ENCODE assay signal across 23 mouse cellular contexts in genomic region chr11:118684665-118685064, GRCm38 (mm10).
DNase-seq lines count a peak whose midpoint lies in the region; ATAC-seq and TF ChIP-seq lines count a peak whose summit lies in the region.
"Had no signal": no experiment of that assay in that cellular context is flagged by ENCODE, and none has a peak within 500 bp of the region (broad histone marks: within the 10 kb centered on the region; RNA-seq: fewer than 3 reads in every experiment).

No protein-coding gene starts in this region.

- 77% methylated on average over 4 of the region's 4 CpGs for WGBS in hindbrain, embryonic 15.5 days
- 69% methylated on average over 4 of the region's 4 CpGs for WGBS in neural tube, embryonic 14.5 days

- no peaks in the 10 kb centered on the region for H3K36me3 ChIP-seq in hindbrain, embryonic 15.5 days
- no peaks in the 10 kb centered on the region for H3K36me3 ChIP-seq in neural tube, embryonic 14.5 days (ENCODE audit: control insufficient read depth, insufficient read depth, low read length)
- H3K36me3 ChIP-seq: embryonic facial prominence, embryonic 12.5 days; heart, embryonic 12.5 days; intestine, embryonic 15.5 days; liver, embryonic 12.5 days; midbrain, embryonic 12.5 days had no signal

- no peak for ATAC-seq in hindbrain, embryonic 15.5 days (ENCODE audit: low FRiP score, low read depth)
- no peak for ATAC-seq in neural tube, embryonic 14.5 days (ENCODE audit: low read depth)
- ATAC-seq: forebrain, embryonic 14.5 days; intestine, embryonic 15.5 days; liver, embryonic 12.5 days; liver, postnatal 0 days; Patski had no signal

- H3K9ac ChIP-seq in hindbrain, embryonic 15.5 days = no peak overlapping the region
- H3K9ac ChIP-seq in neural tube, embryonic 14.5 days (replicated peaks; ENCODE audit: low read depth, low read length) = no peak overlapping the region
- H3K9ac ChIP-seq: embryonic facial prominence, embryonic 12.5 days; heart, embryonic 12.5 days; intestine, embryonic 15.5 days; liver, embryonic 12.5 days; liver, postnatal 0 days; midbrain, embryonic 12.5 days had no signal

- H3K4me3 ChIP-seq in layer of hippocampus, adult 2 months = no peak overlapping the region
- no peak overlapping the region for H3K4me3 ChIP-seq in hindbrain, embryonic 15.5 days
- H3K4me3 ChIP-seq in neural tube, embryonic 14.5 days (ENCODE audit: low read depth, low read length) = no peak overlapping the region
- H3K4me3 ChIP-seq: embryonic facial prominence, embryonic 12.5 days; gastrocnemius, adult 2 months; heart, adult 2 months; heart, embryonic 12.5 days; intestine, embryonic 15.5 days; left cerebral cortex, adult 2 months; liver, embryonic 12.5 days; midbrain, embryonic 12.5 days had no signal

- DNase-seq in cerebellum, adult 9-11 months = peak; percentile 62
- no peak for DNase-seq in cerebellum, postnatal 36 days
- no peak for DNase-seq in layer of hippocampus, adult 2 months (ENCODE audit: low spot score in 2 of 2)
- no peak for DNase-seq in layer of hippocampus, postnatal 36 days
- DNase-seq in right cerebral cortex, adult 2 months (ENCODE audit: low spot score in 2 of 2) = no peak
- DNase-seq: gastrocnemius, adult 2 months; gastrocnemius, postnatal 36 days; heart, adult 2 months; kidney, adult 2 months; liver, postnatal 0 days; lung, postnatal 36 days; right cerebral cortex, postnatal 14 days had no signal

- no peak overlapping the region for H3K4me2 ChIP-seq in hindbrain, embryonic 15.5 days
- no peak overlapping the region for H3K4me2 ChIP-seq in neural tube, embryonic 14.5 days (ENCODE audit: low read depth, low read length)
- H3K4me2 ChIP-seq: embryonic facial prominence, embryonic 12.5 days; heart, embryonic 12.5 days; intestine, embryonic 15.5 days; liver, embryonic 12.5 days; midbrain, embryonic 12.5 days had no signal

- TF ChIP-seq CTCF in layer of hippocampus, adult 2 months (conservative IDR thresholded peaks at IDR 0.05) = no peak

- peak overlapping the region; percentile 32; the same call in 1 of the 2 replicates for H3K27ac ChIP-seq in layer of hippocampus, adult 2 months
- peak overlapping the region; percentile 69 for H3K27ac ChIP-seq in hindbrain, embryonic 15.5 days (replicated peaks)
- H3K27ac ChIP-seq in neural tube, embryonic 14.5 days (ENCODE audit: low read depth, low read length) = peak overlapping the region; percentile 83
- H3K27ac ChIP-seq: embryonic facial prominence, embryonic 12.5 days; gastrocnemius, adult 2 months; heart, adult 2 months; intestine, embryonic 15.5 days; kidney, postnatal 0 days; left cerebral cortex, adult 2 months; liver, embryonic 12.5 days; midbrain, embryonic 12.5 days had no signal

- peaks cover 63% of the 10 kb centered on the region for H3K4me1 ChIP-seq in hindbrain, embryonic 15.5 days (replicated peaks)
- H3K4me1 ChIP-seq in neural tube, embryonic 14.5 days (ENCODE audit: control insufficient read depth, insufficient read depth, low read length) = peaks cover 54% of the 10 kb centered on the region
- H3K4me1 ChIP-seq: embryonic facial prominence, embryonic 12.5 days; heart, embryonic 12.5 days; intestine, embryonic 15.5 days; liver, embryonic 12.5 days had no signal

- H3K9me3 ChIP-seq in hindbrain, embryonic 15.5 days = no peaks in the 10 kb centered on the region
- no peaks in the 10 kb centered on the region for H3K9me3 ChIP-seq in neural tube, embryonic 14.5 days (ENCODE audit: control insufficient read depth, low read length)
- H3K9me3 ChIP-seq: embryonic facial prominence, embryonic 12.5 days; heart, embryonic 12.5 days; intestine, embryonic 15.5 days; liver, embryonic 12.5 days; midbrain, embryonic 12.5 days had no signal

- H3K27me3 ChIP-seq in hindbrain, embryonic 15.5 days = no peaks in the 10 kb centered on the region
- no peaks in the 10 kb centered on the region for H3K27me3 ChIP-seq in neural tube, embryonic 14.5 days (ENCODE audit: control insufficient read depth, insufficient read depth, low read length)

Comparison
In these comparisons a context has a peak if more than half of its experiments do, and no peak if none do; other contexts are left out.
1. H3K27ac ChIP-seq: peak in every context shown above with its lines; median percentile 83 in neural tube, embryonic 14.5 days; 69 in hindbrain, embryonic 15.5 days; 32 in layer of hippocampus, adult 2 months.